Mouse (Mus musculus): ENCODE measurements around the gene Akr1d1.

Akr1d1 gene

GRCm38 (mm10) chr6:37617431-37618011, 87.5 kb downstream of the Akr1d1 start:
- DNase-seq (ENCODE audit: low spot score in 2 of 2) = no peak
